8 mouse cellular contexts compared by ENCODE assay signal in genomic region chr9:61370454-61370888, GRCm38 (mm10). TPM values are rescaled to one million over a fixed set of nuclear protein-coding genes. Genes with fewer than 3 reads are reported as not detected.
A peak's percentile ranks its signal among the peaks of the same experiment; 100 is the strongest.
DNase-seq lines count a peak whose midpoint lies in the region; ATAC-seq and TF ChIP-seq lines count a peak whose summit lies in the region.

No protein-coding gene starts in this region.

- DNase-seq in A20 (ENCODE audit: low read depth, low spot score) = peak; percentile 98
- peak; percentile 99 for DNase-seq in heart, embryonic 10.5 days (ENCODE audit: low spot score)
- peak; percentile 99 for DNase-seq in liver
- peak; percentile 99 for DNase-seq in splenic B cell, adult 2 months (ENCODE audit: low read depth, low spot score)

- H3K36me3 ChIP-seq in heart, embryonic 10.5 days = no peaks in the 10 kb centered on the region
- H3K36me3 ChIP-seq in kidney, embryonic 15.5 days = peaks cover under 1% of the 10 kb centered on the region; the same call in 1 of the 2 replicates
- H3K36me3 ChIP-seq in myocyte (ENCODE audit: control insufficient read depth, insufficient read depth) = no peaks in the 10 kb centered on the region
- H3K36me3 ChIP-seq in splenic B cell, adult 2 months (ENCODE audit: control insufficient read depth, insufficient read depth, low read length, poor library complexity, severe bottlenecking) = no peaks in the 10 kb centered on the region

- peaks cover 31% of the 10 kb centered on the region for H3K79me2 ChIP-seq in myocyte (ENCODE audit: control insufficient read depth, insufficient read depth)

- peaks cover 26% of the 10 kb centered on the region for H3K4me1 ChIP-seq in bone marrow macrophage, adult 2 months (ENCODE audit: control insufficient read depth, insufficient read depth, low read length)
- peaks cover 4% of the 10 kb centered on the region; the same call in 1 of the 2 replicates for H3K4me1 ChIP-seq in embryonic fibroblast, embryonic 13.5 days (ENCODE audit: control insufficient read depth, insufficient read depth, low read length)
- peaks cover 65% of the 10 kb centered on the region for H3K4me1 ChIP-seq in heart, embryonic 10.5 days
- H3K4me1 ChIP-seq in kidney, embryonic 15.5 days = peaks cover 67% of the 10 kb centered on the region

- ATAC-seq in kidney, embryonic 15.5 days (replicated peaks; ENCODE audit: low FRiP score) = peak; percentile 83

- peaks cover 27% of the 10 kb centered on the region for H3K27me3 ChIP-seq in heart, embryonic 10.5 days (ENCODE audit: insufficient read depth, poor library complexity, severe bottlenecking)
- peaks cover 14% of the 10 kb centered on the region for H3K27me3 ChIP-seq in kidney, embryonic 15.5 days
- H3K27me3 ChIP-seq in myocyte (ENCODE audit: control insufficient read depth, insufficient read depth, insufficient read length) = no peaks in the 10 kb centered on the region
- H3K27me3 ChIP-seq in splenic B cell, adult 2 months (ENCODE audit: control insufficient read depth, insufficient read depth, low read length, poor library complexity, severe bottlenecking) = no peaks in the 10 kb centered on the region

- TF ChIP-seq POLR2A in bone marrow macrophage, adult 2 months (IDR thresholded peaks at IDR 0.05; ENCODE audit: borderline replicate concordance, low read depth, low read length) = peak; percentile 45; the same call in 1 of the 2 replicates
- TF ChIP-seq POLR2A in embryonic fibroblast, embryonic 13.5 days (IDR thresholded peaks at IDR 0.05; ENCODE audit: low read depth, low read length) = peak; percentile 89
- TF ChIP-seq POLR2A in myocyte (IDR thresholded peaks at IDR 0.05; ENCODE audit: insufficient read length, low read depth) = peak; percentile 62

- peak overlapping the region; percentile 49; the same call in 1 of the 2 replicates for H3K9ac ChIP-seq in kidney, embryonic 15.5 days

- no peak for TF ChIP-seq CTCF in bone marrow macrophage, adult 2 months (IDR thresholded peaks at IDR 0.05; ENCODE audit: low read depth, low read length)
- no peak for TF ChIP-seq CTCF in embryonic fibroblast, embryonic 13.5 days (IDR thresholded peaks at IDR 0.05; ENCODE audit: borderline replicate concordance, insufficient read depth, low read length)

- no peaks in the 10 kb centered on the region for H3K9me3 ChIP-seq in heart, embryonic 10.5 days
- H3K9me3 ChIP-seq in kidney, embryonic 15.5 days (replicated peaks) = no peaks in the 10 kb centered on the region

- peak overlapping the region; percentile 17 for H3ac ChIP-seq in myocyte (ENCODE audit: control insufficient read depth, insufficient read length)

- peak overlapping the region; percentile 78 for H3K4me2 ChIP-seq in kidney, embryonic 15.5 days
- peak overlapping the region; percentile 99 for H3K4me2 ChIP-seq in myocyte (ENCODE audit: low read depth)

- H3K4me3 ChIP-seq in bone marrow macrophage, adult 2 months (ENCODE audit: insufficient read depth, low read length) = peak overlapping the region; percentile 61
- H3K4me3 ChIP-seq in embryonic fibroblast, embryonic 13.5 days (ENCODE audit: insufficient read depth, low read length) = peak overlapping the region; percentile 34
- H3K4me3 ChIP-seq in heart, embryonic 10.5 days = peak overlapping the region; percentile 80
- peak overlapping the region; percentile 79 for H3K4me3 ChIP-seq in kidney, embryonic 15.5 days (replicated peaks)
- H3K4me3 ChIP-seq in myocyte = peak overlapping the region; percentile 94

- H3K27ac ChIP-seq in bone marrow macrophage, adult 2 months (ENCODE audit: insufficient read depth, low read depth, low read length) = peak overlapping the region; percentile 74
- H3K27ac ChIP-seq in embryonic fibroblast, embryonic 13.5 days (ENCODE audit: insufficient read depth, low read length) = peak overlapping the region; percentile 81
- H3K27ac ChIP-seq in heart, embryonic 10.5 days = peak overlapping the region; percentile 95
- peak overlapping the region; percentile 95 for H3K27ac ChIP-seq in kidney, embryonic 15.5 days

- WGBS in heart, embryonic 10.5 days = 0% methylated on average over 23 of the region's 25 CpGs
- WGBS in kidney, embryonic 15.5 days = under 1% methylated on average over 25 of the region's 25 CpGs

TF ChIP-seq in myocyte, 11 proteins besides CTCF, POLR2A, EP300 and RAD21:
- no peak for TF ChIP-seq REST (IDR thresholded peaks at IDR 0.05; ENCODE audit: insufficient read depth, insufficient read length)
- TF ChIP-seq MYOD1 (IDR thresholded peaks at IDR 0.05; ENCODE audit: control insufficient read depth in 1 of 3, insufficient read length in 2 of 3, low read depth in 2 of 3) = peak in 1 of 3 experiments; percentile 30
- no peak for TF ChIP-seq E2F4 (IDR thresholded peaks at IDR 0.05; ENCODE audit: insufficient read depth)
- TF ChIP-seq TCF3 (IDR thresholded peaks at IDR 0.05; ENCODE audit: insufficient read length, low read depth) = peak; percentile 95
- peak; percentile 18 for TF ChIP-seq SRF (IDR thresholded peaks at IDR 0.05; ENCODE audit: control insufficient read depth, insufficient read length, low read depth)
- TF ChIP-seq POLR2AphosphoS2 (IDR thresholded peaks at IDR 0.05; ENCODE audit: insufficient read length, low read depth) = peak; percentile 74
- no peak for TF ChIP-seq MAX (IDR thresholded peaks at IDR 0.05; ENCODE audit: low read depth)
- no peak for TF ChIP-seq CEBPB (IDR thresholded peaks at IDR 0.05; ENCODE audit: insufficient read depth, poor library complexity, severe bottlenecking)
- no peak for TF ChIP-seq TCF12 (IDR thresholded peaks at IDR 0.05; ENCODE audit: insufficient read depth, poor library complexity, severe bottlenecking)
- peak; percentile 28 for TF ChIP-seq USF1 (IDR thresholded peaks at IDR 0.05; ENCODE audit: low read depth)
- TF ChIP-seq MYOG (IDR thresholded peaks at IDR 0.05; ENCODE audit: control insufficient read depth in 1 of 3, insufficient read depth in 1 of 3, insufficient read length in 2 of 3, low read depth in 2 of 3) = no peak

RNA-seq across cellular contexts. Expression of gene Tle3, which starts 1.7 kb away (rescaled TPM):
- polyA plus RNA-seq in bone marrow macrophage, adult 2 months (2012; ENCODE audit: insufficient read depth, insufficient read length, missing spikeins) = 39.3 and 41.6 TPM in 2 replicates
- polyA plus RNA-seq in embryonic fibroblast, embryonic 13.5 days (2011; ENCODE audit: insufficient read length, low read depth, missing spikeins) = 51.5 and 63.9 TPM in 2 replicates
- polyA plus RNA-seq in heart, embryonic 10.5 days (2016; fragmentation: Nextera tagmentation; extraction: Ambion mirVana) = 15.6 and 25.4 TPM in 2 replicates
- polyA plus RNA-seq in kidney, embryonic 15.5 days (2015; fragmentation: Nextera tagmentation; extraction: Ambion mirVana) = 26.1 and 30.9 TPM in 2 replicates
- polyA plus RNA-seq in myocyte (2012; fragmentation: generic; extraction: Trizol) = 62.1 TPM

Comparison
In these comparisons a context has a peak if more than half of its experiments do, and no peak if none do; other contexts are left out.
1. Peak in every context shown above with its lines: DNase-seq, ATAC-seq, H3K4me3 ChIP-seq and H3K27ac ChIP-seq.
2. H3K4me3 ChIP-seq: peak in every context shown above with its lines; median percentile 94 in myocyte; 80 in heart, embryonic 10.5 days; 79 in kidney, embryonic 15.5 days; 61 in bone marrow macrophage, adult 2 months; 34 in embryonic fibroblast, embryonic 13.5 days.